Mouse (Mus musculus) left cerebral cortex, postnatal 4 days (tissue): ENCODE results near the gene Fam168a. TPM values are rescaled to one million over a fixed set of nuclear protein-coding genes. Genes with fewer than 3 reads are reported as not detected.
A peak's percentile ranks its signal among the peaks of the same experiment; 100 is the strongest.

ENCODE experiments used
- DNase-seq: peaks from one replicate; pipeline ENCODE4 v3.0.0-alpha.2; 2022
- intact Hi-C: fragments of 180-260 bp; cut with DNase I; formaldehyde crosslinking; loops from one replicate; pipeline ENCODE4 v1.15.1; 2025
- total RNA-seq, 2 experiments: library from RNA; stranded (reverse); gene quantifications; 2 replicates each; pipeline ENCODE4 v1.2.3; 2021

The Fam168a gene
- total RNA-seq, 2 experiments from 2014 or later: 240 to 242 TPM

- DNase-seq: no peak
- intact Hi-C loops: no loop called here
Observed at GRCm38 (mm10) chr7:100770669-100771341, 64.4 kb downstream of the Fam168a start.

GRCm38 (mm10) chr7:100774189-100774588, 67.8 kb downstream of the Fam168a start:
- DNase-seq: no peak
- intact Hi-C loops: no loop called here

- intact Hi-C loops: no loop called here
- DNase-seq: no peak
Observed at GRCm38 (mm10) chr7:100775810-100776209, 69.4 kb downstream of the Fam168a start.

- intact Hi-C loops: no loop called here
- no peak for DNase-seq
Observed at GRCm38 (mm10) chr7:100780192-100780591, 73.8 kb downstream of the Fam168a start.

- intact Hi-C loops: no loop called here
- DNase-seq: no peak
Observed at GRCm38 (mm10) chr7:100784650-100785049, 78.2 kb downstream of the Fam168a start.

- no peak for DNase-seq
- intact Hi-C loops: no loop called here
Observed at GRCm38 (mm10) chr7:100785426-100785825, 79.0 kb downstream of the Fam168a start.

- no peak for DNase-seq
- intact Hi-C loops: no loop called here
Observed at GRCm38 (mm10) chr7:100786078-100786477, 79.6 kb downstream of the Fam168a start.

GRCm38 (mm10) chr7:100788291-100788690, 81.9 kb downstream of the Fam168a start:
- no peak for DNase-seq

GRCm38 (mm10) chr7:100798810-100799209, 92.4 kb downstream of the Fam168a start:
- DNase-seq: no peak
- intact Hi-C loops: no loop called here

More at GRCm38 (mm10) chr7:100788291-100788690, 81.9 kb downstream of the Fam168a start:
- intact Hi-C loops: no loop called here

- intact Hi-C loops: no loop called here
- no peak for DNase-seq
Observed at GRCm38 (mm10) chr7:100805391-100805790, 99.0 kb downstream of the Fam168a start.

GRCm38 (mm10) chr7:100811912-100812311, 105.5 kb downstream of the Fam168a start:
- DNase-seq: peak; percentile 21
- intact Hi-C loops: no loop called here

- no peak for DNase-seq
- intact Hi-C loops: no loop called here
Observed at GRCm38 (mm10) chr7:100812641-100813040, 106.2 kb downstream of the Fam168a start.

- DNase-seq: no peak
- intact Hi-C loops: loop anchor here (5.0 kb wide), 1 partner anchor 129 kb away; no protein-coding TSS in a partner anchor
Observed at GRCm38 (mm10) chr7:100815900-100816570, 109.6 kb downstream of the Fam168a start.

- DNase-seq: peak; percentile 48
Observed at GRCm38 (mm10) chr7:100816759-100817441, 110.5 kb downstream of the Fam168a start.

GRCm38 (mm10) chr7:100817442-100817760, 111.0 kb downstream of the Fam168a start:
- DNase-seq: no peak
- intact Hi-C loops: loop anchor here (5.0 kb wide), 1 partner anchor 130 kb away; no protein-coding TSS in a partner anchor

More at GRCm38 (mm10) chr7:100816759-100817441, 110.5 kb downstream of the Fam168a start:
- intact Hi-C loops: loop anchor here (5.0 kb wide), 1 partner anchor 130 kb away; no protein-coding TSS in a partner anchor

- peak; percentile 32 for DNase-seq
- intact Hi-C loops: loop anchor here (5.0 kb wide), 1 partner anchor 131 kb away; no protein-coding TSS in a partner anchor
Observed at GRCm38 (mm10) chr7:100818401-100819064, 112.1 kb downstream of the Fam168a start.

- DNase-seq: no peak
- intact Hi-C loops: no loop called here
Observed at GRCm38 (mm10) chr7:100824661-100825060, 118.2 kb downstream of the Fam168a start.

GRCm38 (mm10) chr7:100828549-100828948, 122.1 kb downstream of the Fam168a start:
- no peak for DNase-seq
- intact Hi-C loops: no loop called here

- intact Hi-C loops: no loop called here
- DNase-seq: no peak
Observed at GRCm38 (mm10) chr7:100833859-100834258, 127.4 kb downstream of the Fam168a start.

GRCm38 (mm10) chr7:100835168-100835567, 128.7 kb downstream of the Fam168a start:
- DNase-seq: no peak
- intact Hi-C loops: no loop called here

GRCm38 (mm10) chr7:100835711-100836110, 129.3 kb downstream of the Fam168a start:
- DNase-seq: no peak
- intact Hi-C loops: no loop called here
